9 mouse cellular contexts compared by ENCODE assay signal in the genomic region with DNA sequence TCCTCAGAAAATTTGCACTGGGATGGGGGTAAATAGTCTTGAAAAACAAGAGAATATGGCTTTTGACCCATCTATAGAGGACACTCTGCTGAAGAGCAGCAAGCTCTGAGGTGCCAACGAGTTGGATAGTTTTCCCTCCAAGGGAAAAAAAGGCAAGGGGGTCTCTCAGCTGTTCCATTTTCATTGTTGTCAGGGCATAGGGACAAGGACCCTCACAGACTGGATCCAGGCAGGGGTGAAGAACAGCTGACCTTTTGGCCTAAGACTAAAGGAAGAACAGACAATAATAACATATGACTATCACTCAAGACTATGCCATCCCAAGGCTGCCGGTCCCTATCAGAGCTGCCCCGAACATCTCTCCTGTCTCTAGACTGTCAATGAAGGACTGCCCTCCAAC. TPM values are rescaled to one million over a fixed set of nuclear protein-coding genes. Genes with fewer than 3 reads are reported as not detected.
A peak's percentile ranks its signal among the peaks of the same experiment; 100 is the strongest.
DNase-seq lines count a peak whose midpoint lies in the region; ATAC-seq lines count a peak whose summit lies in the region.
"Had no signal": no experiment of that assay in that cellular context is flagged by ENCODE, and none has a peak within 500 bp of the region (broad histone marks: within the 10 kb centered on the region; RNA-seq: fewer than 3 reads in every experiment).

No protein-coding gene starts in this region.

- no peak overlapping the region for H3K9ac ChIP-seq in liver, embryonic 13.5 days
- peak overlapping the region; percentile 99 for H3K9ac ChIP-seq in forebrain, embryonic 14.5 days (ENCODE audit: low read length)
- no peak overlapping the region; the same call in 1 of the 2 replicates for H3K9ac ChIP-seq in intestine, embryonic 16.5 days (ENCODE audit: low read depth, low read length)
- peak overlapping the region; percentile 91 for H3K9ac ChIP-seq in neural tube, embryonic 14.5 days (replicated peaks; ENCODE audit: low read depth, low read length)

- peaks cover 5% of the 10 kb centered on the region; the same call in 1 of the 2 replicates for H3K27me3 ChIP-seq in liver, embryonic 13.5 days
- no peaks in the 10 kb centered on the region for H3K27me3 ChIP-seq in forebrain, embryonic 14.5 days (replicated peaks; ENCODE audit: control insufficient read depth, insufficient read depth, low read length)
- H3K27me3 ChIP-seq in intestine, embryonic 16.5 days (replicated peaks; ENCODE audit: control insufficient read depth, insufficient read depth, low read length), result no peaks in the 10 kb centered on the region
- H3K27me3 ChIP-seq in neural tube, embryonic 14.5 days (ENCODE audit: control insufficient read depth, insufficient read depth, low read length), result no peaks in the 10 kb centered on the region

- no peaks in the 10 kb centered on the region for H3K9me3 ChIP-seq in liver, embryonic 13.5 days (replicated peaks)
- H3K9me3 ChIP-seq in forebrain, embryonic 14.5 days (replicated peaks; ENCODE audit: control insufficient read depth, low read length), result no peaks in the 10 kb centered on the region
- H3K9me3 ChIP-seq in intestine, embryonic 16.5 days (ENCODE audit: control insufficient read depth, low read length), result no peaks in the 10 kb centered on the region
- H3K9me3 ChIP-seq in neural tube, embryonic 14.5 days (ENCODE audit: control insufficient read depth, low read length), result no peaks in the 10 kb centered on the region

- H3K4me2 ChIP-seq in liver, embryonic 13.5 days, result peak overlapping the region; percentile 96; the same call in 1 of the 2 replicates
- peak overlapping the region; percentile 55 for H3K4me2 ChIP-seq in forebrain, embryonic 14.5 days (ENCODE audit: low read length)
- peak overlapping the region; percentile 98 for H3K4me2 ChIP-seq in intestine, embryonic 16.5 days (ENCODE audit: low read depth, low read length)
- peak overlapping the region; percentile 78 for H3K4me2 ChIP-seq in neural tube, embryonic 14.5 days (ENCODE audit: low read depth, low read length)

- no peaks in the 10 kb centered on the region for H3K36me3 ChIP-seq in liver, embryonic 13.5 days
- H3K36me3 ChIP-seq in forebrain, embryonic 14.5 days (ENCODE audit: control insufficient read depth, insufficient read depth, low read length), result no peaks in the 10 kb centered on the region; the same call in 1 of the 2 replicates
- no peaks in the 10 kb centered on the region for H3K36me3 ChIP-seq in intestine, embryonic 16.5 days (ENCODE audit: control insufficient read depth, insufficient read depth, low read length)
- 0 out of 2 replicates have a peak, but pooled peaks cover 2% of the 10 kb centered on the region for H3K36me3 ChIP-seq in neural tube, embryonic 14.5 days (ENCODE audit: control insufficient read depth, insufficient read depth, low read length)

- 69% methylated on average over 3 of the region's 3 CpGs for WGBS in liver, embryonic 13.5 days (ENCODE audit: insufficient replicate concordance)
- 66% methylated on average over 3 of the region's 3 CpGs for WGBS in forebrain, embryonic 14.5 days
- WGBS in intestine, embryonic 16.5 days, result 58% methylated on average over 3 of the region's 3 CpGs
- WGBS in neural tube, embryonic 14.5 days, result 30% methylated on average over 3 of the region's 3 CpGs

- DNase-seq in liver, embryonic 13.5 days, result no peak
- DNase-seq in liver, result no peak
- no peak for DNase-seq in forebrain, embryonic 14.5 days (ENCODE audit: low spot score)
- DNase-seq in right cerebral cortex, adult 2 months (ENCODE audit: low spot score in 2 of 2), result no peak
- DNase-seq in gastrocnemius, postnatal 10 days, result no peak
- DNase-seq in cerebellum, adult 18-20 months, result no peak
- DNase-seq: layer of hippocampus, adult 9-11 months had no signal

- no peak for ATAC-seq in liver, embryonic 13.5 days (ENCODE audit: low read depth)
- ATAC-seq in forebrain, embryonic 14.5 days, result no peak
- no peak for ATAC-seq in intestine, embryonic 16.5 days
- ATAC-seq in neural tube, embryonic 14.5 days (ENCODE audit: low read depth), result no peak

- peaks cover 68% of the 10 kb centered on the region for H3K4me1 ChIP-seq in liver, embryonic 13.5 days (replicated peaks)
- peaks cover 37% of the 10 kb centered on the region for H3K4me1 ChIP-seq in forebrain, embryonic 14.5 days (ENCODE audit: control insufficient read depth, insufficient read depth, low read length)
- H3K4me1 ChIP-seq in intestine, embryonic 16.5 days (ENCODE audit: control insufficient read depth, insufficient read depth, low read length), result peaks cover 29% of the 10 kb centered on the region
- peaks cover 40% of the 10 kb centered on the region for H3K4me1 ChIP-seq in neural tube, embryonic 14.5 days (ENCODE audit: control insufficient read depth, insufficient read depth, low read length)

- H3K4me3 ChIP-seq in liver, embryonic 13.5 days (replicated peaks), result no peak overlapping the region
- peak overlapping the region; percentile 96 for H3K4me3 ChIP-seq in forebrain, embryonic 14.5 days (ENCODE audit: low read depth, low read length)
- H3K4me3 ChIP-seq in intestine, embryonic 16.5 days (ENCODE audit: low read length), result peak overlapping the region; percentile 12
- peak overlapping the region; percentile 62 for H3K4me3 ChIP-seq in neural tube, embryonic 14.5 days (ENCODE audit: low read depth, low read length)

- no peak overlapping the region for H3K27ac ChIP-seq in liver, embryonic 13.5 days
- H3K27ac ChIP-seq in forebrain, embryonic 14.5 days (ENCODE audit: low read depth, low read length), result peak overlapping the region; percentile 97
- no peak overlapping the region for H3K27ac ChIP-seq in intestine, embryonic 16.5 days (ENCODE audit: low read length)
- peak overlapping the region; percentile 90 for H3K27ac ChIP-seq in neural tube, embryonic 14.5 days (ENCODE audit: low read depth, low read length)

RNA-seq across cellular contexts. Expression of a gene that starts 4.2 kb away (rescaled TPM):
- polyA plus RNA-seq in liver, embryonic 13.5 days (2015; fragmentation: Nextera tagmentation; extraction: Ambion mirVana), result 1.1 and 1.3 TPM in 2 replicates
- polyA plus RNA-seq in forebrain, embryonic 14.5 days (2014; fragmentation: Nextera tagmentation; extraction: Ambion mirVana), result 54.7 and 65.7 TPM in 2 replicates
- 4.3 and 4.6 TPM in 2 replicates for polyA plus RNA-seq in intestine, embryonic 16.5 days (2015; fragmentation: Nextera tagmentation; extraction: Ambion mirVana)
- 76.0 and 79.2 TPM in 2 replicates for polyA plus RNA-seq in neural tube, embryonic 14.5 days (2014; fragmentation: Nextera tagmentation; extraction: Ambion mirVana)
- total RNA-seq in gastrocnemius, postnatal 10 days (2021), result 10 to 100 TPM; 15.8 to 20.0 TPM

Comparison
In these comparisons a context has a peak if more than half of its experiments do, and no peak if none do; other contexts are left out.
1. H3K27ac ChIP-seq: peak in forebrain, embryonic 14.5 days (single experiment) and neural tube, embryonic 14.5 days (single experiment); none in liver, embryonic 13.5 days (single experiment) and intestine, embryonic 16.5 days (single experiment).
2. H3K9ac ChIP-seq: peak in forebrain, embryonic 14.5 days (single experiment) and neural tube, embryonic 14.5 days (single experiment); none in liver, embryonic 13.5 days (single experiment) and intestine, embryonic 16.5 days (single experiment).
3. Peak in every context shown above with its lines, with median percentiles within 50 percentile points of each other: H3K4me2 ChIP-seq.